Mouse (Mus musculus) heart, adult 9 months (tissue): ENCODE measurements at regions not wholly inside any gene's neighbourhood (a gene's known extent, or its start where the extent isn't known, plus 50 kb on each side); places are given as distances from the start of the nearest gene placed in this dataset.

ENCODE experiments used
- DNase-seq, 2 experiments: peaks; one replicate each; pipeline ENCODE4 v3.0.0; 2022; ENCODE audit warnings: low spot score in 2 of 2

- DNase-seq, result no peak
Observed at GRCm38 (mm10) chr1:56453756-56454155, 183.5 kb downstream of the Hsfy2 start.

- no peak for DNase-seq
Observed at GRCm38 (mm10) chr1:56442835-56443234, 194.4 kb downstream of the Hsfy2 start.

- no peak for DNase-seq
Observed at GRCm38 (mm10) chr1:56406786-56407185, 230.4 kb downstream of the Hsfy2 start.

GRCm38 (mm10) chr1:56403351-56403750 lies 233.9 kb downstream of the Hsfy2 start:
- DNase-seq, result no peak

GRCm38 (mm10) chr1:56395832-56396231 lies 241.4 kb downstream of the Hsfy2 start:
- DNase-seq, result no peak

GRCm38 (mm10) chr1:56387086-56387485 lies 250.1 kb downstream of the Hsfy2 start:
- DNase-seq, result no peak

- no peak for DNase-seq
Observed at GRCm38 (mm10) chr1:56366319-56366718, 270.9 kb downstream of the Hsfy2 start.

GRCm38 (mm10) chr1:56360857-56361256 lies 276.4 kb downstream of the Hsfy2 start:
- no peak for DNase-seq

- DNase-seq, result no peak
Observed at GRCm38 (mm10) chr1:56346638-56347037, 290.6 kb downstream of the Hsfy2 start.

- DNase-seq, result no peak
Observed at GRCm38 (mm10) chr1:56344952-56345351, 292.3 kb downstream of the Hsfy2 start.

GRCm38 (mm10) chr1:56327381-56327780 lies 309.9 kb downstream of the Hsfy2 start:
- no peak for DNase-seq

- DNase-seq, result no peak
Observed at GRCm38 (mm10) chr1:56308586-56308985, 328.6 kb downstream of the Hsfy2 start.

GRCm38 (mm10) chr1:56294391-56294790 lies 342.8 kb downstream of the Hsfy2 start:
- DNase-seq, result no peak

GRCm38 (mm10) chr1:56289748-56290147 lies 347.5 kb downstream of the Hsfy2 start:
- DNase-seq, result no peak

GRCm38 (mm10) chr1:56286386-56287045 lies 350.7 kb downstream of the Hsfy2 start:
- no peak for DNase-seq

GRCm38 (mm10) chr1:56261708-56262107 lies 375.5 kb downstream of the Hsfy2 start:
- no peak for DNase-seq

- no peak for DNase-seq
Observed at GRCm38 (mm10) chr1:56260759-56261158, 376.5 kb downstream of the Hsfy2 start.

- no peak for DNase-seq
Observed at GRCm38 (mm10) chr1:56256839-56257490, 380.3 kb downstream of the Hsfy2 start.

GRCm38 (mm10) chr1:56239686-56240085 lies 397.5 kb downstream of the Hsfy2 start:
- no peak for DNase-seq

- DNase-seq, result no peak
Observed at GRCm38 (mm10) chr1:56226314-56227008, 410.8 kb downstream of the Hsfy2 start.

- DNase-seq, result no peak
Observed at GRCm38 (mm10) chr1:56219700-56220099, 417.5 kb downstream of the Hsfy2 start.

- DNase-seq, result no peak
Observed at GRCm38 (mm10) chr1:56210712-56211371, 426.4 kb downstream of the Hsfy2 start.
